ENCODE assay signal across 8 mouse cellular contexts in genomic region chr14:55873714-55874683, GRCm38 (mm10). TPM values are rescaled to one million over a fixed set of nuclear protein-coding genes. Genes with fewer than 3 reads are reported as not detected.
DNase-seq lines count a peak whose midpoint lies in the region; ATAC-seq and TF ChIP-seq lines count a peak whose summit lies in the region.

No protein-coding gene starts in this region.

- peak; percentile 94 for ATAC-seq in megakaryocyte, adult 5-6 weeks (ENCODE audit: poor library complexity, severe bottlenecking)

- H3K4me3 ChIP-seq in left cerebral cortex, adult 2 months = peak overlapping the region; percentile 31; the same call in 1 of the 2 replicates

- DNase-seq in adipocyte (ENCODE audit: low spot score) = peak; percentile 45
- peak; percentile 77 to 89 for DNase-seq in cerebellum, postnatal 4 days (ENCODE audit: low spot score in 2 of 2)
- DNase-seq in gastrocnemius, postnatal 10 days = peak; percentile 81
- DNase-seq in induced T-regulatory cell, adult 2 months (ENCODE audit: low read depth) = peak; percentile 84
- peak; percentile 67 to 83 for DNase-seq in left cerebral cortex, adult 2 months (ENCODE audit: extremely low spot score in 1 of 2, low spot score in 2 of 2)
- peak; percentile 76 to 85 for DNase-seq in right cerebral cortex, postnatal 10 days (ENCODE audit: low spot score in 2 of 2)
- DNase-seq in urinary bladder, postnatal 36 days (ENCODE audit: low spot score in 2 of 2) = peak; percentile 60 to 67

- intact Hi-C loops in left cerebral cortex, adult 2 months (cut with DNase I) = loop anchor here (2.0 kb wide), 1 partner anchor 45 kb away; no protein-coding TSS in a partner anchor

- peak; percentile 97 for TF ChIP-seq CTCF in left cerebral cortex, adult 2 months (IDR thresholded peaks at IDR 0.05)

- no peak overlapping the region for H3K27ac ChIP-seq in left cerebral cortex, adult 2 months

RNA-seq across cellular contexts. Expression of gene Cbln3, which starts 10.2 kb away (rescaled TPM):
- total RNA-seq in gastrocnemius, postnatal 10 days (2021) = under 1 TPM; 0.16 to 0.29 TPM
- total RNA-seq in left cerebral cortex, adult 2 months (2021) = under 1 TPM; 0.20 to 0.26 TPM
- total RNA-seq in megakaryocyte, adult 5-6 weeks (2015) = 0.40 TPM in 1 of 2 replicates, not detected in the other
- total RNA-seq in megakaryocyte, adult 5-6 weeks (2017) = 0.44 TPM in 1 of 2 replicates, not detected in the other

RNA-seq across cellular contexts. Expression of gene Khnyn, which starts 10.7 kb away (rescaled TPM):
- 10 to 100 TPM in 1 of 2 experiments, 1 to 10 TPM in 1; 8.0 to 11.6 TPM for total RNA-seq in gastrocnemius, postnatal 10 days (2021)
- total RNA-seq in left cerebral cortex, adult 2 months (2021) = 10 to 100 TPM; 11.9 to 12.0 TPM
- total RNA-seq in megakaryocyte, adult 5-6 weeks (2015) = 9.4 and 11.8 TPM in 2 replicates
- total RNA-seq in megakaryocyte, adult 5-6 weeks (2017) = 33.7 and 37.6 TPM in 2 replicates

RNA-seq across cellular contexts. Expression of gene Nynrin, which starts 20.2 kb away (rescaled TPM):
- total RNA-seq in gastrocnemius, postnatal 10 days (2021) = 10 to 100 TPM in 1 of 2 experiments, 1 to 10 TPM in 1; 9.3 to 15.3 TPM
- 1 to 10 TPM; 6.4 to 8.4 TPM for total RNA-seq in left cerebral cortex, adult 2 months (2021)
- 1.1 and 1.6 TPM in 2 replicates for total RNA-seq in megakaryocyte, adult 5-6 weeks (2015)
- total RNA-seq in megakaryocyte, adult 5-6 weeks (2017) = 1.4 and 1.5 TPM in 2 replicates

RNA-seq across cellular contexts. Expression of gene Sdr39u1, which starts 26.1 kb away (rescaled TPM):
- total RNA-seq in gastrocnemius, postnatal 10 days (2021) = 10 to 100 TPM; 73.3 to 82.4 TPM
- total RNA-seq in left cerebral cortex, adult 2 months (2021) = 10 to 100 TPM; 91.3 to 96.9 TPM
- total RNA-seq in megakaryocyte, adult 5-6 weeks (2015) = 1.9 and 3.0 TPM in 2 replicates
- total RNA-seq in megakaryocyte, adult 5-6 weeks (2017) = 0.99 and 2.9 TPM in 2 replicates

RNA-seq across cellular contexts. Expression of gene Nfatc4, which starts 51.1 kb away (rescaled TPM):
- 10 to 100 TPM in 1 of 2 experiments, 1 to 10 TPM in 1; 9.3 to 14.8 TPM for total RNA-seq in gastrocnemius, postnatal 10 days (2021)
- total RNA-seq in left cerebral cortex, adult 2 months (2021) = 1 to 10 TPM; 1.1 to 2.6 TPM
- total RNA-seq in megakaryocyte, adult 5-6 weeks (2015) = not detected in 2 replicates
- total RNA-seq in megakaryocyte, adult 5-6 weeks (2017) = not detected in 2 replicates
